Mouse (Mus musculus): ENCODE measurements around the gene Allc. TPM values are rescaled to one million over a fixed set of nuclear protein-coding genes. Genes with fewer than 3 reads are reported as not detected.

The Allc gene
- not detected for total RNA-seq (2023)

DNA sequence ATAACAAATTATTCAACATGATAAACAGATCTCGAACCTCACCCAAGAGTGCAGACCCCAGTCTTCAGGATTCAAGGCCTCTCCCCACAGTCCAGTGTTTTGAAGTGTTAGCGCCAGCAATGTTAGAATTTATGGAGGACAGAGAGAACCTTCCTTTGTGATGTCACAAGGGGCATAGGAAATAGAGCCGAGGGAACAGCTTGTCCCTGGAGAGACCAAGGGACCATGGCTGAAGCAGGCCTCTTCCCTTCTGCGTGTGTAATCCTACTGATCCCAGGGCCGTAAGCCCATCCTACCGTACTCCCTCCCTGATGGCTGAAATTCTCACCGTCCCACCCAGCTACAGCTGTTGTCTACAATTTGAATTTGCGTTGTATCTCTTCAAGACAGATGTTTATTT is at the start of gene Allc:
Gene Allc, minus strand, starts transcription at position 101 of the 400 bp plus-strand sequence.

DNA sequence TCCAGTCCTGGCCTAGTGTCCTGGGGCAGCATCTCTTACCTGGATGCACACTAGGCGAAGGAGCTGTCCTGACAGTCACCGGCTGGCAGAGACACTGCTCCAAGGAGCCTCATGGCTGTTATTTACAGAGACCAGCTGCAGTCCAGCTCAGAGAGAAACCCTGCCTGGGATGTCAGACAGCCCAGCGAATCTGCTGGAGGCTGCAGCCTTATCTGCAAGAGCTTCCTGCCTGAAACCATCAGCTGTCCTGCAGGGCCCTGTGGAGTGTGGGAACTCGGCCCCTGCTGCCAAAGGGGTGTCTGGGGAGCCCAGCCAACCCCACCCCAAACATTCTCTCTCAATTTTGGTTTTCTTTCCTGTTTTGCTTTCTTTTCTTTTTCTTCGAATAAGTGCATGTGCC is 40.9 kb upstream of the Allc start, which contains the start of gene Colec11:
Gene Colec11, minus strand, starts transcription at position 183 of the 400 bp plus-strand sequence.

GRCm38 (mm10) chr12:28552299-28552698 is 30.0 kb downstream of the Allc start, which contains the start of gene Dcdc2c:
TSS of gene Dcdc2c (minus strand) at chr12:28552399.

Other genes with a start within 250 kb of the Allc start
- under 1 TPM; 0.39 to 0.87 TPM for gene Dcdc2c, start 30.1 kb downstream of the Allc start, total RNA-seq (2023)
- gene Colec11, start 40.9 kb upstream of the Allc start, total RNA-seq (2023): not detected
- 1,000 to 10,000 TPM in 1 of 2 experiments, 100 to 1,000 TPM in 1; 924 to 1,022 TPM for gene Rps7, start 53.4 kb upstream of the Allc start, total RNA-seq (2023)
- gene Rnaseh1, start 67.1 kb upstream of the Allc start, total RNA-seq (2023): 10 to 100 TPM; 26.4 to 28.9 TPM
- gene Adi1, start 92.7 kb upstream of the Allc start, total RNA-seq (2023): 10 to 100 TPM; 51.8 to 55.2 TPM
- 10 to 100 TPM; 54.5 to 56.4 TPM for gene Trappc12, start 167.9 kb upstream of the Allc start, total RNA-seq (2023)
- gene Eipr1, start 169.3 kb upstream of the Allc start, total RNA-seq (2023): 10 to 100 TPM; 21.8 to 33.9 TPM